Mouse (Mus musculus) hindbrain, embryonic 15.5 days (tissue): ENCODE measurements around the gene Kcnmb4. TPM values are rescaled to one million over a fixed set of nuclear protein-coding genes. Genes with fewer than 3 reads are reported as not detected.

ENCODE experiments used
- ATAC-seq: fragments of 200-750 bp; cut with Nextera tagmentation; 2 replicates; pipeline ENCODE4 v1.8.0; 2017; ENCODE audit warnings: low read depth, moderate number of reproducible peaks, moderate TSS enrichment; ENCODE audit not compliant: low FRiP score
- H3K27ac ChIP-seq: fragments of 300-500 bp; sonication (generic); replicated peaks from 2 replicates; pipeline ENCODE4 v1.5.1; 2015; ENCODE audit warnings: mild to moderate bottlenecking, inconsistent platforms
- H3K27me3 ChIP-seq: fragments of 300-500 bp; sonication (generic); 2 replicates; pipeline ENCODE4 v1.6.1; 2015; ENCODE audit warnings: control low read depth, inconsistent platforms
- H3K36me3 ChIP-seq: fragments of 300-500 bp; sonication (generic); 2 replicates; pipeline ENCODE4 v1.6.1; 2015; ENCODE audit warnings: control low read depth, inconsistent platforms
- H3K4me1 ChIP-seq: fragments of 300-500 bp; sonication (generic); replicated peaks from 2 replicates; pipeline ENCODE4 v1.6.1; 2015; ENCODE audit warnings: control low read depth, inconsistent platforms
- H3K4me2 ChIP-seq: fragments of 300-500 bp; sonication (generic); 2 replicates; pipeline ENCODE4 v1.6.1; 2015; ENCODE audit warnings: moderate library complexity, mild to moderate bottlenecking, inconsistent platforms
- H3K4me3 ChIP-seq: fragments of 300-500 bp; sonication (generic); 2 replicates; pipeline ENCODE4 v1.5.1; 2015; ENCODE audit warnings: mild to moderate bottlenecking, inconsistent platforms
- H3K9ac ChIP-seq: fragments of 300-500 bp; sonication (generic); 2 replicates; pipeline ENCODE4 v1.6.1; 2015; ENCODE audit warnings: inconsistent platforms
- H3K9me3 ChIP-seq: fragments of 300-500 bp; sonication (generic); 2 replicates; pipeline ENCODE4 v1.6.1; 2016; ENCODE audit warnings: control low read depth, inconsistent platforms
- WGBS: fragments of 180-500 bp; shearing (Covaris S2); methylation state at CpG from one replicate; pipeline ENCODE4 v1.1.7; 2015; 5-methylcytosine and 5-hydroxymethylcytosine counted together
- polyA plus RNA-seq: library from polyadenylated mRNA; unstranded; fragments of >200 nt; fragmentation: Nextera tagmentation; extraction: Ambion mirVana; gene quantifications from 2 replicates; pipeline ENCODE4 v1.2.1, GENCODE M21; 2015

The Kcnmb4 gene
- polyA plus RNA-seq = 30.1 and 34.9 TPM in 2 replicates

DNA sequence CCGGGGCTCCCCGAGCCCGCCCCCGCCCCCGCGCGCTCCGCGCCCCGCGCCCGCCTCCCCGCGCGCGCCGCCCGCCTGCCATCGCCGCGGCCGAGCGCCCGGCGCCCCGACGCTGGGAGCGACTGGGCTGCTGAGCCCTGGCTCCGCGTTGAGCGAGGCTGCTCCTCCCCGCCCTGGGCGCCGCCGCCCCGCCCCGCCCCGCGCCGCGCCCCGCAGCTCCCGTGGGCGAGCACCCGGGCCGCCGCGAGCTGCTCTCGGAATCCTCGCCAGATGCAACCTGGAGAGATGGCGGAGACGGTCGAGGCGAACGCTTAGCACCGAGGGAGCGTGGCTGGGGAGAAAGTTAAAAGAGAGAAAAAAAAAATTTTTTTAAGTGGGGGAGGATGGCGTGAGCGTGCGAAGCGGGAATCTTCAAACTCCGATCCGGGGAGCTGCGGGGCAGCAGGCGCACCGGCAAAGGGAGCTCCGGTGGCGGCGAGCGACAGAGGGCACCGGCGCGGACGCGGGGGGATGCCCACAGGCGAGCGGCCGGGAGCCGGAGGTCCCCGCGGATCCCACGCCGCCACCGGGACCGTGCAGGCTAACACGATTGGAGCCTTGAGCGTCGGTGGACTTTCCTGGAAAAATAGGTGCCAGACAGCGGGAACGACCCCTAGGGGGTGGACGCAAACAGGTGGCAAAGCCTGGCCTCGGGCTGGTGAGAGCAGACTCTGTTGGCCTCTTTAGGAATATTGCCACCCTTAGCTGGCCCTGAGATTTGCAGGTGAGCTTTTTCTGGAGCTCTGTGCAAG is at the start of gene Kcnmb4:
Kcnmb4 (minus strand) TSS at position 120 of the 791 bp plus-strand sequence.
- ATAC-seq = peak; percentile 89
- H3K9me3 ChIP-seq = no peaks in the 10 kb centered on the region
- peaks cover 41% of the 10 kb centered on the region for H3K4me1 ChIP-seq
- no peaks in the 10 kb centered on the region for H3K27me3 ChIP-seq
- peak within 1 kb of the TSS; percentile 76 for H3K9ac ChIP-seq
- H3K27ac ChIP-seq = peak within 1 kb of the TSS; percentile 81
- H3K4me3 ChIP-seq = peak within 1 kb of the TSS; percentile 70
- H3K4me2 ChIP-seq = peak within 1 kb of the TSS; percentile 94
- WGBS = under 1% methylated on average over 61 of the region's 92 CpGs
- H3K36me3 ChIP-seq = no peaks in the 10 kb centered on the region

DNA sequence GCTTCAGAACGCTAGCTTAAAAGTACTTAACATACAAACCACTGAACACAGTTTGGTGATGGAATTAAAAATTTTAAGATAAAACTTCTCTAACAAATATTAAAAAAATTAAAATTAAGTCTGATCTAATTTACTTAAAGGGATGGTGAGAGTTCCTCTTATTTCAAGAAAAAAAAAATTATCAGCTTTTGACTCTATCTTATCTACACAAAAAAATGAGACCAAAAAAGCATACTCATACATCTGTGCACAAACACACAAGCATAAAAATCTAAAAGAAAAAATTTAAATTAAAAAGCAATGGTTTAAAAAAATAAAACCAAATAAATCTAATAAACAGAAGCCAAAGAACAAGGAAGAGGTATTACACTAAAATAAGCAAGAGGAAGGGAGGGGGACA is 45.9 kb upstream of the Kcnmb4 start:
- Histone ChIP-seq H3K4me2 (no peak overlapping the region), H3K27me3 (no peaks in the 10 kb centered on the region), H3K9ac (no peak overlapping the region), H3K4me1 (peaks cover 6% of the 10 kb centered on the region; the same call in 1 of the 2 replicates), H3K9me3 (no peaks in the 10 kb centered on the region), H3K36me3 (no peaks in the 10 kb centered on the region), H3K27ac (no peak overlapping the region), H3K4me3 (no peak overlapping the region)
- 90% methylated on average over 1 of the region's 1 CpGs for WGBS
- ATAC-seq = no peak

DNA sequence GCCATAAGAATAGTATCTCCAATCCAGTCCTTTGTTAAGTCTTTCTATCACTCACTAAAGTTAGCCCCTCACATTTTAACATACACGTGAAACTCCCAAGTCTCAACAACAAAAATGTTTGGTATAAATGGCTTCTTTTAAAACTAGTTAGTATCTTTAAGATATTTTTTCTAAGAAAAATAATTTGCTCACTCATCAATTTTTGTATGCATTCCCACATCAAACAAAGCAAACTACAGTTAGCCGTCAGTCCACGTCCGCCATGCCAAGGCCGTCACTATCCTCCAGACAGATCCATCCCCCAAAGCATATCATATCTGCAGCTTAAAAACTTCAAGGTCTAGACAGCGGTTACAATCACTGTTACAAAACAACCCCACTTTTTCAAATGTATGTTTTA is 41.9 kb upstream of the Kcnmb4 start:
- no peak overlapping the region for H3K4me2 ChIP-seq
- H3K27me3 ChIP-seq = no peaks in the 10 kb centered on the region
- H3K9ac ChIP-seq = no peak overlapping the region
- no peaks in the 10 kb centered on the region for H3K9me3 ChIP-seq
- no peaks in the 10 kb centered on the region for H3K36me3 ChIP-seq
- 95% methylated on average over 6 of the region's 6 CpGs for WGBS
- no peak overlapping the region for H3K4me3 ChIP-seq
- peaks cover 6% of the 10 kb centered on the region; the same call in 1 of the 2 replicates for H3K4me1 ChIP-seq
- ATAC-seq = no peak
- no peak overlapping the region for H3K27ac ChIP-seq

DNA sequence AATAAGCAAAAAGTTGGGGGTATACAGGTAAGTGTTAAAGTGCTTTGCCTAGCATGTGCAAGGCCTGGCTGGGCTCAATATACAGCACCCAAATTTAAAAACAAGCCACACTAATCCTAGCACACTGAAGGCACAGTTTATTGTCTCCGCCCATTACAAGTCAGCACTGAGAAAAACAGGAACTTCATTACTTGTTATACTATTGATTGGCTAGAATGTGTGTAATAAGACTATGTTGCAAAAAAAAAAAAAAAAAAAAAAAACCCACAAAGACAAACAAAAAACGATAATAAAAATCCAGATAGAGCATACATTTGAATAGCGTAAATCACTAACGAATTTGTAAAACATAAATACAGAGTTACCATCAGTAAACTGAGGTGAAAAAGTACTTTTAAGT is 41.5 kb upstream of the Kcnmb4 start:
- Histone ChIP-seq H3K4me3 (no peak overlapping the region), H3K27ac (no peak overlapping the region), H3K4me2 (no peak overlapping the region), H3K36me3 (no peaks in the 10 kb centered on the region), H3K4me1 (peaks cover 6% of the 10 kb centered on the region; the same call in 1 of the 2 replicates), H3K9me3 (no peaks in the 10 kb centered on the region), H3K27me3 (no peaks in the 10 kb centered on the region), H3K9ac (no peak overlapping the region)
- ATAC-seq = no peak
- WGBS = 99% methylated on average over 4 of the region's 4 CpGs

DNA sequence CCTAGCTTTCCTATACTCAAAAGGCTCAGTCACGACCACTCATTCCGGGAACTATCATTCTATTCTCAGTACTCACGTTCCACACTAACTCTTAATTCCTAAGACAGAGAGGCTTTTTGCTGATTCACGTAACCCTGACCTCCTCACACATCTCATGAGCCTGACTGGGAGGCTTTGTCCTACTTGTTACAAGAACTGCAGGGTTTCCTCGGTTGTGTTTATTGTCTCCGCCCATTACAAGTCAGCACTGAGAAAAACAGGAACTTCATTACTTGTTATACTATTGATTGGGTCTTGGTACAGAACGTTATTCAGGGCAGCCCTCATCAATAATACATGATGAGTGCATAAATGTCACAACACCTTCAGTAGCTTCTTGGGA is 39.6 kb upstream of the Kcnmb4 start:
- Histone ChIP-seq H3K9ac (no peak overlapping the region), H3K4me3 (no peak overlapping the region), H3K4me1 (no peaks in the 10 kb centered on the region), H3K27ac (no peak overlapping the region), H3K9me3 (no peaks in the 10 kb centered on the region), H3K4me2 (no peak overlapping the region), H3K36me3 (no peaks in the 10 kb centered on the region), H3K27me3 (no peaks in the 10 kb centered on the region)
- no peak for ATAC-seq
- WGBS = 36% methylated on average over 7 of the region's 7 CpGs

DNA sequence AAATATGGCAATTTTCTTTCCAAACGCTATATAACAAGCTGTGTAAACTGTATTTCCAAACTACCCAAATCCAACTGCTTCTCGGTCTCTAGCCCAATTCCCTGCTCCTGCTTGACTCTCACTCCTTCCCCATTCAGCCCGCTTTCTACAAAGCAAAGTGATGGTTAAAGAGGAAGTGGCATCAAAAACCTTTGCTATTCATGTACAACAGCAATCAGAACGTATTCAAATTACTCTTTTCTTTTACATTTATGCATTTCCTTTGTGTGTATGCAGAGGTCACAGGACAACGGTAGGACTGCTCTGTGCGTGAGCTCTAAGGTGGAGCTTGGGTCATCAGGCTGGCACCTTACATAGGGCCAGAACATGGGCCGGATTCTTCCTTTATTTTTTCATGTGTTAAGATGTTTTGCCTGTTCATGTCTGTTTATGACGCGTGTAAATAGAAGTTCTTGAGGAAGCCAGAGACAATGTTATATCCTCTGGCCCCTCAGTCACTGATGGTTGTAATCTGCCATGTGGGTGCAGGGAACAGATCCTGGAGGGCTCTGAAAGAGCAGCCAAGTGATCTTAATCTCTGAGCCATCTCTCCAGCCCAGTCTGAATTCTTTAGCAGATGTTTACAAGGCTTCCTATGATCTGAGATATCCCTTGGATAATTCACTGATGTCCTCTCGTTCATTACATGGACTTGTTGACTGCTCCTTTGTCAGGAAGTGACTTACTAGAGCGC is 39.0 kb upstream of the Kcnmb4 start:
- 76% methylated on average over 11 of the region's 11 CpGs for WGBS
- no peaks in the 10 kb centered on the region for H3K36me3 ChIP-seq

DNA sequence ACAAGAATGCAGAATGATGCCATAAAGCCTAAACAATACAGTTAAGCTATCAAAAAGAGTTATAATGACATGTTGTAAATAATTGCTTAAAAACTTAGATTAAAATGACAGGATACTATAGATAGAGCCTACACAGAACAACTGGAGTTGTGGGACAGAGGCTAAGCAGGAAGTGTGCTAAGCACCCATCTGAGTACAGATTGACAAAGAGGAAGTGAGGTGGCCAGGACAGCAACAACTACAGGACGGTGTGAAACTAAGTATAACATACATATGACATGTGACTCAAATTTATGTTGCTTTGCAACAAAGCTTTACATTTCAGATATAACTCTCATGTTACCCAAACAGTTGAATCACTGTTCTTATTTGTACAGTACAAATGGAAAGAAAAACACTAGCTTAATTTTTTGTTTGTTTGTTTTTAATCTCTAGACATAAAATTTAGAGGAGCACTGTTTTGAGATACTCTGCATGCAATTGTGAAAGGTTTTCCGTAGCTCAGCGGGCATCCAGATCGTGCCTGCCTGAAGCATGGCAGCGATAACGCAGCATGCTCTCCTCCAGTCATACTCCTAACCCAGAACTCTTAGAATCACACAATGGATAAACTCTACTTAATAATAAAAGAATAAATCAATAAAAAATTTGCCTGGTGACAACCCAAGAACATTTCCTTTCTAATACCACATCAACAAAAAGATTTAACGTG is 31.8 kb upstream of the Kcnmb4 start:
- WGBS = 88% methylated on average over 7 of the region's 7 CpGs
- H3K9ac ChIP-seq = no peak overlapping the region
- no peaks in the 10 kb centered on the region for H3K27me3 ChIP-seq
- no peaks in the 10 kb centered on the region for H3K4me1 ChIP-seq
- H3K9me3 ChIP-seq = no peaks in the 10 kb centered on the region
- H3K27ac ChIP-seq = no peak overlapping the region
- H3K36me3 ChIP-seq = no peaks in the 10 kb centered on the region
- H3K4me3 ChIP-seq = no peak overlapping the region
- ATAC-seq = no peak
- H3K4me2 ChIP-seq = no peak overlapping the region

More for the DNA sequence above, 39.0 kb upstream of the Kcnmb4 start:
- Histone ChIP-seq H3K9me3 (no peaks in the 10 kb centered on the region), H3K4me2 (no peak overlapping the region), H3K27me3 (no peaks in the 10 kb centered on the region), H3K27ac (no peak overlapping the region), H3K4me3 (no peak overlapping the region), H3K9ac (no peak overlapping the region), H3K4me1 (no peaks in the 10 kb centered on the region)
- no peak for ATAC-seq

DNA sequence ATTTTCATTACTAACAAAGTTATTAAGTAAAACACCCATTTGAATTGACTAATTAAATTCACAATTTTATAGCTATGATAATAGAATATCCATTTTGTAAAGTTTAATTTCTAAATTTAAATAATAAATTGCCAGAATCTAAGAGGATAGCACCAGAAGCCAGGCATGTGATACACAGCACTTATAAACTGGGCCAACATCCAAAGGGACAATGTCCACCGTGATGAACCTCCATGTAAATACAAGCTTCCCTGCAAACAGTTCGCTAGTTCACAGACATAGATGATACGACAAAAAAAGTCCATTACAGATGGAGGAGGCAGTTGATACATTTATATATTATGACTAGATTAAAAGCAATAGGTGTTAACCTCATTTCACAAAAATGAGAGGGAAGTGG is 19.1 kb upstream of the Kcnmb4 start:
- H3K36me3 ChIP-seq = peaks cover 31% of the 10 kb centered on the region
- WGBS = 92% methylated on average over 3 of the region's 3 CpGs
- no peak overlapping the region for H3K9ac ChIP-seq
- H3K27ac ChIP-seq = no peak overlapping the region
- H3K4me1 ChIP-seq = no peaks in the 10 kb centered on the region
- H3K9me3 ChIP-seq = no peaks in the 10 kb centered on the region
- H3K4me3 ChIP-seq = no peak overlapping the region
- no peak for ATAC-seq
- no peak overlapping the region for H3K4me2 ChIP-seq
- no peaks in the 10 kb centered on the region for H3K27me3 ChIP-seq

DNA sequence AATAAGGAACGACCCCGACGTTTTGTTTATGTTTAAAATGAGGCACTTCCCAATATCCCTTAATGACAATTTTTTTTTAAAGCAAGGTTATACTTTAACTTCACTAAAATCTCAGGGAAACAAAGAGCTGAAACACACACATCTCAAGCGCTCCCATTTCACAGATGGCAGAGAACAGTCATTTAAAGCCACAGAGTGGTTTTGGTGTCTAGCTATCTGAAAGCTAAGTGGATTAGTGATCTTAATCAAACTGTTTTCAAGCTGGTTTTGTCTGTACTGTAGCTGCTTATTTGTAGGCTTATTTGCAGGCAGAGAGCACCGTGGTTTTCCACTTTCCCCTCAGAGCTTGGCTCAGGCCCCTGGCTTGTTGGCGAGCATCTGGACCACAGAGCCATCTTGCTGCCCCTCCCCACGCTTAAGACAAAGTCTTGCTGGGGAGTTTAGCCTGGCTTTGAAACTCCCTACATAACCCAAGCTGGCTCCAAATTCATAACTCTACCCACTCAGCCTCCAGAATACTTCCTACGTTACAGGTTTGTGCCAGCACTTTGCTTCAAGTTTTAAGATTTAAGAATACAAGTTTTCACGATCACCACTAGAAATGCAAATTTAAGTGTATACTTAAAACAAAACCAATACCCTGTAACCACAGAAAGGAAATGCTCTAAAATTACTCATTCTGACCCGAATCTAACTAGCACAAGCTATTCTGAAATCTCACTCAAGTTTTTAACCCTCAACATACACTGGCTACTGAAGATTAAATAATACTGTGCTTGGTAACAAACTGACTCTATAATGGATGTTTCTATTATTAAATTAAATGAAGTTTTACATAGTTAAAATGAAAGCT is 13.4 kb upstream of the Kcnmb4 start:
- Histone ChIP-seq H3K27me3 (no peaks in the 10 kb centered on the region), H3K4me2 (no peak overlapping the region), H3K4me1 (no peaks in the 10 kb centered on the region), H3K4me3 (no peak overlapping the region), H3K9me3 (no peaks in the 10 kb centered on the region), H3K27ac (no peak overlapping the region), H3K36me3 (peaks cover 40% of the 10 kb centered on the region), H3K9ac (no peak overlapping the region)
- no peak for ATAC-seq
- 86% methylated on average over 10 of the region's 10 CpGs for WGBS

DNA sequence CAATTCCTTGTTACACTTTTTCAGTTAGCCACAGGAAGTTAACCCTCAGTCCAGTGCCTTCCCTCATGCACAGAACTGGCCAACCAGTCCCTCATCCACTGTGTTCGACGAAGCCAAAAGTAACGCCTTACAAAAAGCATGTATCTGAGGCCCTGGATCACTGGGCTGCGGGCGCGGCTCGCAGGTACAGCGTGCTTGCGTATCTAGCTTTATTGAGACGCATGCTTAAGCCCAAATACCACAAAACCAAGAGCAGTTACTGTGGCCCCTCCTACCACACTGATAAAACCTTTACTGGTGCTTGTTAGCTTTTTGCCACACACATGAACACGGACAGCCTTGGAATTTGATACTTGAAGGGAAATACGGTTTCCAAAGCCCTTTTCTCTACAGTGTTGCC is 8.2 kb upstream of the Kcnmb4 start:
- peaks cover 42% of the 10 kb centered on the region for H3K36me3 ChIP-seq
- 94% methylated on average over 12 of the region's 12 CpGs for whole genome bisulfite sequencing
- no peak overlapping the region for H3K27ac ChIP-seq
- no peaks in the 10 kb centered on the region for H3K27me3 ChIP-seq
- no peak overlapping the region for H3K9ac ChIP-seq
- H3K4me1 ChIP-seq = no peaks in the 10 kb centered on the region
- no peak overlapping the region for H3K4me2 ChIP-seq
- H3K9me3 ChIP-seq = no peaks in the 10 kb centered on the region
- H3K4me3 ChIP-seq = no peak overlapping the region
- no peak for ATAC-seq

DNA sequence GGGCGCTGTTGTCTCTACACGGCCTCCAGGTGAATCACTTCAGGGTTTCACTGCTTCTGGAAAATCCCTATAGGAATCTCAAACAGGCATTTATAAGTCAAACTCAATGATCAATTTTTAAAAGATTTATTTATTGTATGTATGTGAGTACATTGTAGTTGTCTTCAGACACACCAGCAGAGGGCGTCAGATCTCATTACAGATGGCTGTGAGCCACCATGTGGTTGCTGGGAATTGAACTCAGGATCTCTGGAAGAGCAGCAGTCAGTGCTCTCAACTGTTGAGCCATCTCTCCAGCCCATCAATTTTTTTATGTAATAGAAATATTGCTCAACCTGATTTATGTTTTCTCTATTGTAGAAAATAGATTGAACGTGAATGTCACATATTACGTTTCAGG is 7.3 kb upstream of the Kcnmb4 start:
- H3K4me2 ChIP-seq = no peak overlapping the region
- no peak overlapping the region for H3K4me3 ChIP-seq
- H3K27me3 ChIP-seq = no peaks in the 10 kb centered on the region
- no peak overlapping the region for H3K9ac ChIP-seq
- no peaks in the 10 kb centered on the region for H3K4me1 ChIP-seq
- H3K9me3 ChIP-seq = no peaks in the 10 kb centered on the region
- ATAC-seq = no peak
- peaks cover 37% of the 10 kb centered on the region for H3K36me3 ChIP-seq
- 89% methylated on average over 5 of the region's 5 CpGs for WGBS
- no peak overlapping the region for H3K27ac ChIP-seq
